Mouse (Mus musculus) E14TG2a.4 (cell line): ENCODE data around the gene Twf2.

ENCODE experiments used
- CTCF ChIP-seq: conservative IDR thresholded peaks from 2 replicates; pipeline ENCODE4 v1.5.1; 2014; ENCODE audit warnings: low read length
- NANOG ChIP-seq: IDR thresholded peaks from 2 replicates; pipeline ENCODE4 v1.6.1; 2014; ENCODE audit warnings: borderline replicate concordance, low read length, mixed read lengths
- POU5F1 ChIP-seq: IDR thresholded peaks from 2 replicates; pipeline ENCODE4 v1.6.1; 2014; ENCODE audit warnings: low read length, borderline replicate concordance

DNA sequence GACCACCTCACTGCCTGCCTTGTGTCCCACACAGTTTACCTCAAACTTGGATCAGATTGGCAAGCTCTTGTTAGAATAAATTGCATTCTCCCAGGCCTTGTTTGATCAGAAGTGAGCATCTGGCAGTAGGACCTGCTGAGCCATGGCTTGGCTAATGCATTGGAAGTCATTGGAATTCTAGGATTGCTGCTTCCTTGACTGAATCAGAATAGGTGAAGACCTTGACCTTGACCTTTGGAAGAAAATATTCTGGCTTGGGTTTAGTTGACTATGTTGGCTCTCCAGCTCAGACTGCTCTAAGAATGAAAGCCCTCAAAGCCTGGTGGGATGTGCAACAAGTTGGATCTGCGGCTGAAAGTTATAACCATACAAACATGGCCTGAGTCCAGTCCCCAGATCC lies 11.6 kb upstream of the Twf2 start:
- TF ChIP-seq CTCF (no peak), NANOG (no peak), POU5F1 (no peak)
